Mouse (Mus musculus): ENCODE data around the gene Esrrb.

Gene Esrrb

DNA sequence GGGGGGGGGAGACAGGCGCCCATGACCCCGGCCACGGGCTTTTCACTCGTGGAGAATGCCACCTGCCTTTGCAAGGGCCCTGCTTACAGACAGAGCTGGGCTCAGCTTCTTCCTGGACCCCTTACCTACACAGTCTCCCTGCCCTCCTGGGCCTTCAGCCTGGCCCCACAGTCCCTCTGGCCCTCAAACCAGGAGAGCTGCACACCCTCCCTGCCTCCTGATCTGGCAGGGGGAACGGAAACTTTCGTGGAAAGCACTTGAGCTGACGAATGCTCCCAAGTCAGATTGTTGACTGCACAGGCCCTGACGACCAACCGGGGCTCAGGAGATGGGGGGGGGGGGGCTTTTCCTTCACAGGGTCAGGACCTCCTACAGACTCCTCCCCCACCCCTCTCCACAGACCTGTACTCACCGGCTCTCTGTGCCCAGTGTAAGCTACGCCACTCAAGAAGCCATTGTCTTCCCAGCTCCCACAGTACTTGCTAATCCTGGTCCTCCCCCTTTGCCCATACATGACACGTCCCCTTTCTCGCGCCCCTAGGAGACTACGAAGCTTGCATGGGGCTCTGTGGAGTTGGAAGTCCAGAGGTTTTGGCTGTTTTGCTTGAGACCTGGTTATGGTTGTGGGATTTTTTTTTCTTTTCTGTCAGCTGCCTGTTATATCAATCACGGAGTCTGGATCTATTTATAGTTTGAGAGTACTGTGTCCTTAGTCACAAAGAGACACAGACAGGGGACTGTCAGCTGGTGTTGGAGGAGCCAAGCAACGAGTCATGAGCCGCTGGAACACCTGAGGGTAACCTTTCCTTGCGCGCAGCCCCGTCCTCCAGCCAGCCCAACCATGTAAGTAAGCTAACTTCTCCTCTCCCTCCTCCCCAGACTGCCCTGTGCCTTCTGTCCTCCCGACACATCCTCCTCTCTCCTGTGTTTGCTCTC, at the start of gene Esrrb:
Esrrb (plus strand) TSS at position 422 of the 936 bp plus-strand sequence.
- DNase-seq (ENCODE audit: low read depth), result no peak

DNA sequence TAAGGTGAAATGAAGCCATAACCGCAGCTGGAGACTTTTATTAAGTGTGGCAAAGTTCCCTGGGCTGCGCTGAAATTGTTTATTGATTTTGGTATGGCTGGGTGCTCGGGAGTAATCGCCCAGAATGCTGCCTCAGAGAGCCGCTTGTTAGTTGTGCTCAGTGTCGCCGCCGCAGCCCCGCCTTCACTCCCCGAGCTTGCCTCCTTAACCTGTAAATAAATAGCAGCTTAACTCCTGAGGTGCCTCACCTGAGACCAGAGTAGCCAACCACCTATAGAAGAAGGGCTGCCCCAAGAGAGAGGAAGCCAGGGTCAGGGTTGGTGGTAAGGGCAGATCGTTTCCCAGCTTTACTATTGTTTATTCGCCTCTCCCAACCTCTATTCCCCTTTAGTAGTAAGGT, 40.3 kb upstream of the Esrrb start:
- no peak for DNase-seq (ENCODE audit: low read depth)

DNA sequence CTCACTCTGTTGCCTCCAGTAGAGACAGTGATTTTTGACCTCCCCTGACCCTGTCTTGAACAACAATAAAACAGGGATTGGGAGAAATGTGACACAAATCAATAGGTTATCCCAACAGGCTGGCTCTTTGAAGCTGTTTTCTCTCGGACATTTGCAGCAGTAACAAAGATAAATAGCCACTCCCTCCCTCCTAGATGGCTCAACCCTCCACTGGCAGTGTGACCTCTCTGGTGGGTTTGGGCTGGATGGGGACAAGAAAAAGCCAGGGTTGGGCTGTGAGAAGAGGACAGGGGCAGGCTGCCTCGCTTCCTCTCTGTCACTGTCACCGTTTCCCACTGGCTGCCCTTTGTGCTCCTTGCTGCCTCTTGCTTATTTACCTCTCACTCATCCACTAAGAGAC, 36.6 kb upstream of the Esrrb start:
- DNase-seq (ENCODE audit: low read depth), result no peak

DNA sequence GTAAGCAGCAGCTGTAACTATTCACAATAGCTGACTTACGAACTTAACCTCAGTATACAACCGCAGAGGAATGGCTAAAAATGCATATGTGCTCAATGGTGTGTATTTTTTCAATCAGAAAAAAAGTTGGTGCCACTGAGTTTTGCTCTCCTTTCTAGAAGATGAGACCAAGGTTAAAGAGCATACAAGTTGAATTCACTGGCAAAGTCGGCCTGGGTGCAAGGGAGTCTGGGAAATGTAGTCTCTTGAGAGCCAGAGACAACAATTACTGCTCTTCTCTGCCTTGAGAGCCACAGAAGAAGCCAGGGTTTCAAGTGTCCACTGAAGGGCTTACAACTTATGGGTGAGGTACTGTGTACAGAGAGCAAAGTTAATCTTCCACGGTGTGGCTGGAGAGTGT, 31.1 kb upstream of the Esrrb start:
- DNase-seq (ENCODE audit: low read depth), result no peak

DNA sequence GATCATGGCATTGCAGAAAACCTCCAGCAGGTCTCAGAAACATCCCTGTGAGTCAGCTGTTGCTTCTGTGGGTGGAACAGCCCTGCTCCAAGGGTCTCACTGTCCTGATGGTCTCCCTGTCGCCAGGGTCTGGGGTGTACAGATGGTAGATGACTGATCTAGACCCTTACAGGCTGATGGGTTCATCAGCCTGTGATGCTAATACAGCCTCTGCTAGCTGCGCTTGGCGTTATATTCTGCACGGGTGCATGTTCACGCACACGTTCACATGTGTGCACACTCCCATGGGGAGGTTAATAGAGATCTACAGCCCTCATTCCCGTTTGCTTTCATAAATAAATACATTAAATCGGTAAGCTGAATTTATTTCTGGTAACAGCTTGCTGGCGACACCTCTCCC, 30.2 kb upstream of the Esrrb start:
- DNase-seq (ENCODE audit: low read depth), result no peak

DNA sequence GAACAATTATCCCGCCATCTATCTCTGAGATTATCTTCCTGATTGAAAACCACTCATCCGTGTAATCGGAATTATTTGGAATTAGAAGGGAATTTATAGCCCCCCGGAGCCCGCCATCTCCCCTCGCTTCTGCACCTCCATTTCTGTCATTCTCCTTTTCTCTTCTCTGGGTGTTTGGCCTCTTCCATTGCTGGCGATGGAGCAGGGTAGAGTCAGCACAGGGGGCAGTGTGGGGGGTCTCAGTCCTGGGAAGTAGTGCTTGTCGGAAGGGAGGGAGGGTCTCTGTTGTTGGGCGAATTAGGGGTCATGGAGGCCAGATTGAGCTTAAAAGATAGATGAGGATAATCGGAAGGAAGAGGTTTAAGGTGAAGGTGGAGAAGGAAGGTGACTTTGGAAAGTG, 29.7 kb upstream of the Esrrb start:
- no peak for DNase-seq (ENCODE audit: low read depth)

DNA sequence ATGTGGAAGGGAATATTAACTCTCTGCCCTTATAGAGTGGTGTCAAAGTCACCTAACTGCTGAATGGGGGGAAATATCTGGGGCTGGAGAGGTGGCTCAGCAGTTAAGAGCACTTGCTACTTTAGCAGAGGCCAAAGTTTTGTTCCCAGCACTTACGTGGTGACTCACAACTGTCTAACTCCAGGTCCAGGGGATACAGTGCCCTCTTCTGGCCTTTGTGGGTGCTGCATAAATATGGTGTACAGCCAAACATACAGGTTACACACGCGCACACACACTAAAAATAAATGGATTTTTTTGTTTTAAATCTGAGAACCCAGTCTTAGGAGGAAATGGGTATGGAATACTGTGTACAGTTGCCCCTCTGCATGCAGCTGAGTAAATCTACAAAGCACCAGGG, 24.7 kb upstream of the Esrrb start:
- DNase-seq (ENCODE audit: low read depth), result no peak

DNA sequence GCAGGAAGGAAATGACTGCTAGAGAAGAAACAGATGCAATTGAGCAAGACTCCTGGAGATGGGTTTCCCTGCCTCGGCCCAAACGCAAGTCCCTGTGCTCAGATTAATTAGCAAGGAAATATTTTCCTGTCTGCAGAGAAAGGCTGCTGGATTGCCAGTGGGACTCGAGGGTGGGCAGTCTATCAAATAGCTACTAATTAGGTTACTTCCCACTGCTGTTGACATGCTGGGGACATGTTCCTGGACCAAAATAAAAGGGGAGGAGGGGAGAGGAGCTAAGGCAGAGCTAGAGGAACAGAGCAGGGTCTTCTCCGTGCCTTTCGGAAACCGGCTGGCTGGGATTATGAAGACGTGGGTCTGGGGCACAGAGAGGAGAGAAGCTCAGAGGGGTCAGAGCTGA, 24.0 kb upstream of the Esrrb start:
- no peak for DNase-seq (ENCODE audit: low read depth)

DNA sequence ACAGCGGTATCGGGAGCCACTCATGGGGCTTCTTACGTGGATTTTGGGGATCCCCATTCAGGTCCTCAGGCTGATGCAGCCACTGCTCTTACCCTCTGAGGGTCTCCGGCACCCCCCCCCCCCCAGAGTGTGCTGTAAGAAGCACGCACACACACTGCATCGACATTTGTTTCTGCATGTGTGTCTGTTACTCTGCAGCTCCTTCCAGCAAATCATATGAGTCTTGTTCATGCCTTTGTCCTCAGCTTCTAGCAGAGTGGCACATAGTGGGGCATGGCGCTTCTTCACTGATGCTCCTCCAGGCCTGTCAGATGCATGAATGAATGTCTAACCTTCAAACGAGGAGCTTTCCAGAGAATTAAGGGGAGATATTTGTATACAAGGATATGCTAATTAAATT, 11.4 kb upstream of the Esrrb start:
- no peak for DNase-seq (ENCODE audit: low read depth)

DNA sequence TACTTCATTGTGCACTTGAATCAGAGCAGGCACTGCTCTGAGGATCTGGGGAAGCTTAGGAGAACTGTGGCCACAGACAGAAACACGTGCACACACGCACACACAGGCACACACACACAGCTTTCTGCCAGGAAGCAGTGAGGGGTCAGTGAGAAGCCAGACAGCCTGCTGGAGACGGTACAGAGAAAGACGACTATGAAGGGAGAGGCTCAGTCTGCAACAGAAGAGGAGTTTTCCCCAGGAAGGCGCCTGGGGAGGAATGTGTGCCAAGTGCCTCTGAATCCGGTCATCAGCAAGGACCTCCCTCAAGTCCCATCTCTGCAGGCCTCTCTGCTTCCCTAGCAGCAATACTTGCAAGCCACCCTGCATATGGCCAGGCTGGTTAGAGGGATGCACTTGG, 1.5 kb upstream of the Esrrb start:
- no peak for DNase-seq (ENCODE audit: low read depth)

DNA sequence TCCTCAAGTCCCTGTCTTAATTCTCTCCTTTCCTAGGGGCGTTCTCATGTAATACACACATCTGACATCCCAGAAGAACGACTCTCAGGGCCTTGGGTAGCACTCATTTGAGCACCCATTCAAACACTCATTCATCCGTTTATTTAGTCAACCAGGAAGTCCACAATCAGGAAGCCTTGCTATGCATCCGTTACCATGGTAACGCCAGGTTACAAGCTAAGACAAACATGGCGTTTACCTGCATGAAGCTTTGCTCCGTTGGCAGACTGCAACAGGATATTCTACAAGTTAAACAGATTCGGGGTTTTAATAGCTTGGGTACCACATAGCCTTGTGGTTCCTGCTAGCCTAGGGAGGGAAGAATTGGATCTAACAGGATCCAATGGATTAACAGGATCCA, 1.0 kb upstream of the Esrrb start:
- no peak for DNase-seq (ENCODE audit: low read depth)

DNA sequence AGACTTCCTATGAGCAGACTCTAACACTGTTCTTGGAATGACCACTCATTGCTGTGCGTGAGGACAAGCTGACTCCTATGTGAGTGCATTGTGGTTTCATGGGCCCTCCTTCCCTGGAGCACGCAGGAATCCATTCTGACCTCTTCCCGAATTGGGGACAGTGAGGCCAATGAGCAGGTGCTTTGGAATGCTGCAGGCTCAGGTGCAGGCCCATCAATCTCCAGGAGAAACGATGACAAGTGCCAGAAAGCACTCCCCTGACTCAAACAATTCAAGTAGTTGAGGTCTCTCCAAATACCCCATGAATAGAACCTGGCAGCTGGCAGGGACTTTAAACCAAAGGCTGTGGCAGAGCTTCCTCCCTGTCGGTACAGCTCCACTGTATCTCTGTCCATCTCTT, 3.4 kb downstream of the Esrrb start:
- DNase-seq (ENCODE audit: low read depth), result no peak

DNA sequence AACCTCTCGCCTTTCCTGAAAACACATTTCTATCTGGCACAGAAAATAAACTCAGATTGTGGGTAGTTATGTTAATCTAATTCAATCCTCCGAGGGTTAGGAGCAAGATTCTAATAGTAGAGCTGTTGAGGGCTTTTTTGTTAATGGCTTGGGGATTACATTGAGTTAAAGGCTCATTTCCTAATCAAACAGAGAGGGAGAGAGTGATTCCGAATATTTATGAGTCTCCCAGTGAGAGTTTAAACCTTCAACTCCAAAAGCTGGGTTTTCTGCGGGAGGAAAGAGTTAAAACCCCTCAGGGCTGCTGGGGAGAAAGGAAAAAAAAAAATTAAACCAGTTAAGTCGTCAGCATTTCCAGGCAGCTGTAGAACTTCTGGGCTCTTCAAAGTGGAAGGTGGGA, 3.8 kb downstream of the Esrrb start:
- no peak for DNase-seq (ENCODE audit: low read depth)

DNA sequence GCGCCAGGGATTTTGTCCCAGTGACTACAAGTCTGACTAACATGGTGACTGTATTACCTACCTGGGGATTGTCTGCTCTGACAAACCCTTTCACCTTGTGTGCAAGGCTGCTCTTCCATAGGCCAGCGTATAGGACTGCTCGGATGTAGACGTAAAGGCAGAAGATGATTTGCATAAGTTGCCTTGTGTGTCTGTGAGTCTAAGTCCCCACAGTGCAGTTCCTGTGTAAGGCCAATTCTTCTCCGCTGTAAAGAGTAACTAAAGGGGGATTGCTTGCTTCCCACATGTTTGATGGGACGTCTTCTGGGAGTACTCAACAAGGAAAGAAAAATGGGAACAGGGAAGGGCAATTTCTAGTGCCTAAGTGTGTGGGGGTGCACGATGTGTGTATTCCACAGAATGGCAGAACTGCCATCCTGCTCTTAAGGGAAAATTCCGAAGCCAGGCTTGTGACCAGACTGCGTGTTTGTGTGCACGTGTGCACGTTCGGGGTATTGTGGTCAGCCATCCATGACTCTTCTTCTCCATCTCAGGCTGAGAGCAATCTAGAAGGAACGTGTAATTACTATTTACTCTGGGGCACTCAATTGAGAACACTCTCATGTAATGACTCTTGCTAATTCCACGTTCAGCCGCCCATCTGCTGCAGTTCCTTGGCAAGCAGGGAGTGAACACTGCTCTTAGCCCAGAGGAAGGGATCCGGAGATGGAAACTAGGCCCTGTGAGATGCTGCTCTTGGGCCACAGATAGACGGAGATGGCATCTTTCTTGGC, 9.9 kb downstream of the Esrrb start:
- DNase-seq (ENCODE audit: low read depth), result no peak

DNA sequence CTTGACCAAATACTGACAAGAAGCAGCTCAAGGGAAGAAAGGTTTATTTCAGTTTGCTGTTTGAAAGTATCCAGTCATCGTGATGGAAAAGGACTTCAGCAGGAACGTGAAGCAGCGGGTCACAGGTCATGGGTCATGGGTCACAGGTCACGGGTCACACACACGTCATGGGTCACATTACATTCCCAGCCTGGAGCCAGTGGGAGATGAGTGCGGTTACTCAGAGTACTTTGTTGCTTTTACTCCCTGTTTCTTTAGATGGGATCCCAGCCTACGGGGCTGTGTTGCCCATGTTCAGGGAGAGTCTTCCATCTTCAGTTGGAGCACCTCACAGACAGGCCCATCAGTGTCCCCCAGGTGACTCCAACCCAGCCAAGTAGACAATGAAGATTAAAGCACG, 13.4 kb downstream of the Esrrb start:
- DNase-seq (ENCODE audit: low read depth), result no peak

DNA sequence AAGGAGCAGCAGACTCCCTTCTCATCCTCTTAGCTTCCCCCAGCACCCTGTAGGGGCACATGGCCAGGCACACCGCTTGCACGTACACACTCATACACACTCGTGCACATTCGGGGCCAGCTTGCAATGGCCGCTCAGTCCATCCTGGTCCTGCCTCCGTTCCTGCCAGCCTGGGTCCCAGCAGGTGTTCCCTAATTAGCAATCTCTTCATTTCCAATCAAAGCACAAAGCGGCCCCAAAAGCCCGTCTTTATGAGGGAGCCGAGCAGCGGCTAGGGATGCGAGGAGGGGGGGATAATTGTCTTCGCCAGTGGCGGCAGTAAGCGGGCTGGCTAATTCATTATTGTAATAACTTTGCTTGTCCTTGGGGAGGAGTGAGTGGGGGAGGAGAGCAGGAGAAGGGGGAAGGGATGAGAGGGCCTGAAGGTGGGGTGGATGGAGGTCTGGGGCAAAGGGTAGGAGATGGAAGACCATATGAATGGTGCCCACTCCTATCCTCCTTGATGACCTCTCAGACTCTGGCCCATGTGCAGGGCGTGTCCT, 18.8 kb downstream of the Esrrb start:
- DNase-seq (ENCODE audit: low read depth), result no peak

DNA sequence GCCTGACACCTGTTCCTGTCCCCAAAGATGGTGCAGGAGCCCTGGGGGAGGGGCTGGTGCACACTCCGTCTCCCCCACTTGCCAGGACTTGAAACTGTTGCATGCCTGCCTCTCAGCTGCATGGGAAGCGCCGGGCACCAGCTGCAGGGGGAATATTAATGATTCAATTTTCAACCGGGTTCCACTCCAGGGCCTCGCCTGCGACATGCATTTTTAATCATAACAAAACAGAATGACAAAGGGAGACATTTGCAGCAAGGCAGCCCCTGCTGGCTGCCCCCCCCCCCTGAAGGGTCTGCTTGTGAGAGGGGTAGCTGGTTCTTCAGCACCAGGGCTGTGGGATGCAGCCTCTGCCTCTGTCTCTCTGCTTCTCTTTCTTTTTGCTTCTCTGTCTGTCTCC, 22.9 kb downstream of the Esrrb start:
- DNase-seq (ENCODE audit: low read depth), result no peak

DNA sequence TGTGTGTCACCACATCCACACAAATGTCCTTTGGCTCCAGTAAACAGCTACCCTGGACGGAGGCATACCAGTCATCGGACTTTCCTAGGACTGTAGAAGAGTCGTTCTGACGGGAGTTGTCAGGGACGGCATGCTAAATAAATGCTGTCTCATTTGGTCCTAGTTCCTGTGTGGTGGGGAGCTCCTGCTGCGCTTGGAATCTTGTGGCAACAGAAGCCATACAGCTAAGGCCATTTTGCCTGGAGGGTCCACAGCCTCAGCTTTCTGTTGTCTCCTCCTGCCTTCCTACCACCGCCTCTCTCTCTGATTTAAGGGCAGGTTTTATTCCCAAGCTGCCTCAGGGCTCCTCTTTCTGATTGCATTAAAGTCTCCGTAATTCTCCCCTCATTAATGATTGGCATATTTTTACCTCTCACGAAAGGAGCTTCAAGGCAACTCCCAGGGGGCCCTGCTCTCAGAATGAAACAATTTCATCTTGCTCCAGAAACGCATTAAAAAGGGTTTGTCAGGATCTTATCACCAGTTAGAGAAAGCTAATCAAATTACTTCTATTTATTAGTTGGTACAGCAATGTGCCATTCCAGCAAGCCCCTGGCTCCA, 26.9 kb downstream of the Esrrb start:
- no peak for DNase-seq (ENCODE audit: low read depth)

DNA sequence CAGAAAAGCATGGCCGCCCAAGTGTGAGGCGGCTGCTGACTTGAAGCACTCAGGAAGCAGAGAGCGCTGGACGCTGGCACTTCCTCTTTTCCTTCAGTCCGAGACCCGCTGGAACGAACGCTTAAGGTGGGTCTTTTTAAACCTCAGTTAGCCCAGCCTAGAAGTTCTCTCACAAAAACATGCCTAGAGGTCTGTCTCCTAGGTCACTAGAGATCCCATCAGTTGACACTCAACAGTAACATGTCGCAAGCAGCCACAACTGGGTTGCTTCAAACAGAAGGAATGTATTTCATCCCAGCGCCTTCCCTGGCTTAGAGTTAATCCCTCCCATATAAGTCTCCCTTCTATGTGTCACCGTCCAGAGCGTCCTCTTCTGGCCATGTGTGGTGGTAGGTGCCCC, 33.9 kb downstream of the Esrrb start:
- DNase-seq (ENCODE audit: low read depth), result no peak

DNA sequence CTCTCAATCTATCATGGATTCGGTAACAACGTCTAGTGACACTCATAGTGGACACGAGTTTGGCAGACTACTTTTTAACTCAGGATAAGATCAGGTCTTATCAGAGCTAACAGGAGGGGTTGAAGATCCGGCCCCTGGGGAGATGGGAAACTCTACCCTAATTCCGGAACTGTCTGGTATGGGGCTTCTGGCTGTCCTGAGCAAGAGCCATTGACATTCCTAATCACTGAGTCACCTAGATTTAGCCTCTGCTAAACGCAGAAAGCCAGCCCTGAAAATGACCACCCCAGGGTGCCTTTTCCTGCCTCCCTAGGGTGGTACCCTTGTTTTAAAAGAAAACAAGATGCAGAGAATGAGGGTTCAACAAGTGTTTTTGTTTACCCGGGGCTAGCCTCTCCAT, 34.4 kb downstream of the Esrrb start:
- DNase-seq (ENCODE audit: low read depth), result no peak

DNA sequence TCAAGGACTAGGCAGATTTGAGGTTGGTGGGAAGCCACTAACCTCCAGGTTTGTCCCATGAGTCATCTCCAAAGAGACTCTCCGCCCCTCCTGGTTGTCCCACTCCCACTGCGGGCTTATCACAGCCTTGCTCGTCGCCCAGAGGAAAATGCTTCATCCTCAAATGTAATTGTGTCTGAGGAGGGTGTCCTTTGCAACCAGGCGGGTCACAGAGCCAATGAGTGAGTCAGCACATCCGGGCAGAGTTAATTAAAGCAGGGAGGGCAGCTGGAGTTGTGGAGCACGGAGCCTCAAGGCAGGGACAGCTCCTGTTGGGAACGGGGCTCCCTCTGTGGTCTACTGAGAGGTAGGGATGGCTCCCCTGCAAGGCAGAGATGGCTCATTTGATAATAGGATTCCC, 37.8 kb downstream of the Esrrb start:
- DNase-seq (ENCODE audit: low read depth), result no peak

DNA sequence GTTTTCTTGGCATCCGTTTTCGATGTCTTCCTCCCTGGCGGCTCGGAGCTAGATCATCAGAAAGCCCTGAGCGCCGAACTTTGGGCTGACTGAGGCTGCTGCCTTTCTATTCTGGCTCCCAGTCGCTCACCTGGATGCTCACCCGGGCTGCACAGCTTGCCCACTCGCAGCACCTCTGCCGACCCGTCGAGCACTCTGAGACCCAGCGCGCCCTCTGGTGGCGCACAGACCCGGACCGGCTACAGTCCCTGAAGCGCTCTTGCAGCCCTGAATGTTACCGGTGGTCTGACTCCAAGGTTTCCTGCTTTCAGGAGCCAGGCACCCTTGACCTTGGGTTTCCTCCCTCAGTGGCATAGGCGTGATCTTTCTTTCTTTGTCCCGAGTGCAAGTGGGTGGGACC, 41.8 kb downstream of the Esrrb start:
- peak; percentile 61 for DNase-seq (ENCODE audit: low read depth)

DNA sequence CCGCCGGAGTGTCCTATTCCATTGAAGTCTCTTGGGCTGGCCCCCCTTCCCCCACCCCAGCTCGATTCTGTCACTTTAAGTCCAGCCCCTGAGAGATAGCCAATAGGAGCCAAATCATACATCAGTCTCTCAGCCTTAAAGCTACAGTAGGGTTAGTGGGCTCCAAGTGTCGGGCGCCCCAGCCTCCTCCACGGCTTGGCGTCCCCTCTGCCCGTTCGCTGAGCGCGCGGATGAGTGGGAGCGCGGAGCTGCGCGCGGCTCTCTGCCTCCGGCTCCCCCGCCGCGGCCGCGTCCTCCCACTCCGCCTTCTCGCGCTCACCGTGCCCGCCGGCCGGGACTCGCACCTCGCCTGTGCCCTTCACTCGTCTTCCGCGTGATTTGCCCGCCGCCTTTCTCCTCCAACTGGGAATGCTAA, 60.6 kb downstream of the Esrrb start:
- DNase-seq (ENCODE audit: low read depth), result no peak
